Mouse (Mus musculus): ENCODE measurements around the gene Man2a1. TPM values are rescaled to one million over a fixed set of nuclear protein-coding genes. Genes with fewer than 3 reads are reported as not detected.

Man2a1 gene
- polyA plus RNA-seq, 1 experiment from 2014 or later: 4.1 TPM

- Histone ChIP-seq H3K27ac (ENCODE audit: low read depth, low read length) (no peak overlapping the region), H3K4me2 (no peak overlapping the region), H3K9me3 (replicated peaks; ENCODE audit: control insufficient read depth, low read length) (no peaks in the 10 kb centered on the region), H3K4me1 (ENCODE audit: control insufficient read depth, insufficient read depth, low read length) (peaks cover 8% of the 10 kb centered on the region), H3K9ac (ENCODE audit: low read depth, low read length) (no peak overlapping the region), H3K27me3 (ENCODE audit: control insufficient read depth, insufficient read depth, low read length) (0 out of 2 replicates have a peak, but pooled peaks cover 2% of the 10 kb centered on the region), H3K36me3 (ENCODE audit: control insufficient read depth, insufficient read depth, low read length) (no peaks in the 10 kb centered on the region), H3K4me3 (ENCODE audit: low read depth, low read length) (no peak overlapping the region)
- no peak for ATAC-seq (replicated peaks; ENCODE audit: insufficient number of reproducible peaks, low FRiP score, low TSS enrichment)
- WGBS (ENCODE audit: insufficient replicate concordance): 87% methylated on average over 15 of the region's 15 CpGs
Measured at GRCm38 (mm10) chr17:64624439-64624838, 23.9 kb downstream of the Man2a1 start.

- H3K4me2 ChIP-seq: no peak overlapping the region
- no peak overlapping the region for H3K27ac ChIP-seq (ENCODE audit: low read depth, low read length)
- no peak overlapping the region for H3K9ac ChIP-seq (ENCODE audit: low read depth, low read length)
- H3K36me3 ChIP-seq (ENCODE audit: control insufficient read depth, insufficient read depth, low read length): no peaks in the 10 kb centered on the region
- WGBS (ENCODE audit: insufficient replicate concordance): 78% methylated on average over 5 of the region's 5 CpGs
- 0 out of 2 replicates have a peak, but pooled peaks cover 2% of the 10 kb centered on the region for H3K27me3 ChIP-seq (ENCODE audit: control insufficient read depth, insufficient read depth, low read length)
- no peak for ATAC-seq (replicated peaks; ENCODE audit: insufficient number of reproducible peaks, low FRiP score, low TSS enrichment)
- no peak overlapping the region for H3K4me3 ChIP-seq (ENCODE audit: low read depth, low read length)
- no peaks in the 10 kb centered on the region for H3K4me1 ChIP-seq (ENCODE audit: control insufficient read depth, insufficient read depth, low read length)
- H3K9me3 ChIP-seq (replicated peaks; ENCODE audit: control insufficient read depth, low read length): no peaks in the 10 kb centered on the region
Measured at GRCm38 (mm10) chr17:64628796-64629195, 28.3 kb downstream of the Man2a1 start.

GRCm38 (mm10) chr17:64629486-64629885 is 28.9 kb downstream of the Man2a1 start:
- no peak overlapping the region for H3K27ac ChIP-seq (ENCODE audit: low read depth, low read length)
- no peaks in the 10 kb centered on the region for H3K36me3 ChIP-seq (ENCODE audit: control insufficient read depth, insufficient read depth, low read length)
- H3K27me3 ChIP-seq (ENCODE audit: control insufficient read depth, insufficient read depth, low read length): 0 out of 2 replicates have a peak, but pooled peaks cover 2% of the 10 kb centered on the region
- H3K9me3 ChIP-seq (replicated peaks; ENCODE audit: control insufficient read depth, low read length): no peaks in the 10 kb centered on the region
- H3K9ac ChIP-seq (ENCODE audit: low read depth, low read length): no peak overlapping the region
- WGBS (ENCODE audit: insufficient replicate concordance): 87% methylated on average over 5 of the region's 5 CpGs
- no peak overlapping the region for H3K4me2 ChIP-seq
- no peaks in the 10 kb centered on the region for H3K4me1 ChIP-seq (ENCODE audit: control insufficient read depth, insufficient read depth, low read length)
- ATAC-seq (replicated peaks; ENCODE audit: insufficient number of reproducible peaks, low FRiP score, low TSS enrichment): no peak
- no peak overlapping the region for H3K4me3 ChIP-seq (ENCODE audit: low read depth, low read length)

GRCm38 (mm10) chr17:64630506-64630905 is 30.0 kb downstream of the Man2a1 start:
- no peaks in the 10 kb centered on the region for H3K9me3 ChIP-seq (replicated peaks; ENCODE audit: control insufficient read depth, low read length)
- 0 out of 2 replicates have a peak, but pooled peaks cover 2% of the 10 kb centered on the region for H3K27me3 ChIP-seq (ENCODE audit: control insufficient read depth, insufficient read depth, low read length)
- no peak overlapping the region for H3K4me3 ChIP-seq (ENCODE audit: low read depth, low read length)
- no peak overlapping the region for H3K27ac ChIP-seq (ENCODE audit: low read depth, low read length)
- no peak overlapping the region for H3K9ac ChIP-seq (ENCODE audit: low read depth, low read length)
- no peak for ATAC-seq (replicated peaks; ENCODE audit: insufficient number of reproducible peaks, low FRiP score, low TSS enrichment)
- H3K4me2 ChIP-seq: no peak overlapping the region
- H3K4me1 ChIP-seq (ENCODE audit: control insufficient read depth, insufficient read depth, low read length): no peaks in the 10 kb centered on the region
- 73% methylated on average over 12 of the region's 12 CpGs for WGBS (ENCODE audit: insufficient replicate concordance)
- H3K36me3 ChIP-seq (ENCODE audit: control insufficient read depth, insufficient read depth, low read length): no peaks in the 10 kb centered on the region

GRCm38 (mm10) chr17:64637868-64638537 is 37.5 kb downstream of the Man2a1 start:
- Histone ChIP-seq H3K9ac (ENCODE audit: low read depth, low read length) (no peak overlapping the region), H3K27ac (ENCODE audit: low read depth, low read length) (no peak overlapping the region), H3K9me3 (replicated peaks; ENCODE audit: control insufficient read depth, low read length) (no peaks in the 10 kb centered on the region), H3K4me2 (no peak overlapping the region), H3K36me3 (ENCODE audit: control insufficient read depth, insufficient read depth, low read length) (peaks cover 2% of the 10 kb centered on the region; the same call in 1 of the 2 replicates), H3K27me3 (ENCODE audit: control insufficient read depth, insufficient read depth, low read length) (peaks cover 28% of the 10 kb centered on the region), H3K4me3 (ENCODE audit: low read depth, low read length) (no peak overlapping the region), H3K4me1 (ENCODE audit: control insufficient read depth, insufficient read depth, low read length) (no peaks in the 10 kb centered on the region; the same call in 1 of the 2 replicates)
- 87% methylated on average over 8 of the region's 8 CpGs for WGBS (ENCODE audit: insufficient replicate concordance)
- no peak for ATAC-seq (replicated peaks; ENCODE audit: insufficient number of reproducible peaks, low FRiP score, low TSS enrichment)

- Histone ChIP-seq H3K36me3 (ENCODE audit: control insufficient read depth, insufficient read depth, low read length) (peaks cover 2% of the 10 kb centered on the region; the same call in 1 of the 2 replicates), H3K27me3 (ENCODE audit: control insufficient read depth, insufficient read depth, low read length) (peaks cover 51% of the 10 kb centered on the region), H3K9me3 (replicated peaks; ENCODE audit: control insufficient read depth, low read length) (no peaks in the 10 kb centered on the region), H3K9ac (ENCODE audit: low read depth, low read length) (no peak overlapping the region), H3K4me1 (ENCODE audit: control insufficient read depth, insufficient read depth, low read length) (peaks cover 2% of the 10 kb centered on the region; the same call in 1 of the 2 replicates), H3K4me3 (ENCODE audit: low read depth, low read length) (no peak overlapping the region), H3K4me2 (no peak overlapping the region), H3K27ac (ENCODE audit: low read depth, low read length) (no peak overlapping the region)
- 64% methylated on average over 3 of the region's 3 CpGs for WGBS (ENCODE audit: insufficient replicate concordance)
- no peak for ATAC-seq (replicated peaks; ENCODE audit: insufficient number of reproducible peaks, low FRiP score, low TSS enrichment)
Measured at GRCm38 (mm10) chr17:64641376-64641775, 40.8 kb downstream of the Man2a1 start.

- Histone ChIP-seq H3K4me1 (ENCODE audit: control insufficient read depth, insufficient read depth, low read length) (peaks cover 2% of the 10 kb centered on the region; the same call in 1 of the 2 replicates), H3K4me3 (ENCODE audit: low read depth, low read length) (no peak overlapping the region), H3K27ac (ENCODE audit: low read depth, low read length) (no peak overlapping the region), H3K36me3 (ENCODE audit: control insufficient read depth, insufficient read depth, low read length) (peaks cover 2% of the 10 kb centered on the region; the same call in 1 of the 2 replicates), H3K9ac (ENCODE audit: low read depth, low read length) (no peak overlapping the region), H3K9me3 (replicated peaks; ENCODE audit: control insufficient read depth, low read length) (no peaks in the 10 kb centered on the region), H3K4me2 (no peak overlapping the region; the same call in 1 of the 2 replicates), H3K27me3 (ENCODE audit: control insufficient read depth, insufficient read depth, low read length) (peaks cover 59% of the 10 kb centered on the region)
- WGBS (ENCODE audit: insufficient replicate concordance): 20% methylated on average over 7 of the region's 7 CpGs
- ATAC-seq (replicated peaks; ENCODE audit: insufficient number of reproducible peaks, low FRiP score, low TSS enrichment): no peak; the same call in 1 of the 2 replicates
Measured at GRCm38 (mm10) chr17:64643644-64644043, 43.1 kb downstream of the Man2a1 start.

- Histone ChIP-seq H3K9me3 (replicated peaks; ENCODE audit: control insufficient read depth, low read length) (no peaks in the 10 kb centered on the region), H3K27ac (ENCODE audit: low read depth, low read length) (no peak overlapping the region), H3K27me3 (ENCODE audit: control insufficient read depth, insufficient read depth, low read length) (peaks cover 61% of the 10 kb centered on the region), H3K9ac (ENCODE audit: low read depth, low read length) (no peak overlapping the region), H3K4me1 (ENCODE audit: control insufficient read depth, insufficient read depth, low read length) (peaks cover 2% of the 10 kb centered on the region; the same call in 1 of the 2 replicates), H3K4me3 (ENCODE audit: low read depth, low read length) (no peak overlapping the region), H3K4me2 (no peak overlapping the region), H3K36me3 (ENCODE audit: control insufficient read depth, insufficient read depth, low read length) (no peaks in the 10 kb centered on the region)
- ATAC-seq (replicated peaks; ENCODE audit: insufficient number of reproducible peaks, low FRiP score, low TSS enrichment): no peak
- 63% methylated on average over 8 of the region's 8 CpGs for WGBS (ENCODE audit: insufficient replicate concordance)
Measured at GRCm38 (mm10) chr17:64644888-64645605, 44.5 kb downstream of the Man2a1 start.
